Mouse (Mus musculus): ENCODE results near the gene Creb3l4. TPM values are rescaled to one million over a fixed set of nuclear protein-coding genes. Genes with fewer than 3 reads are reported as not detected.

Gene Creb3l4
- polyA plus RNA-seq (2015; fragmentation: Nextera tagmentation; extraction: Ambion mirVana), result 0.57 and 0.98 TPM in 2 replicates

DNA sequence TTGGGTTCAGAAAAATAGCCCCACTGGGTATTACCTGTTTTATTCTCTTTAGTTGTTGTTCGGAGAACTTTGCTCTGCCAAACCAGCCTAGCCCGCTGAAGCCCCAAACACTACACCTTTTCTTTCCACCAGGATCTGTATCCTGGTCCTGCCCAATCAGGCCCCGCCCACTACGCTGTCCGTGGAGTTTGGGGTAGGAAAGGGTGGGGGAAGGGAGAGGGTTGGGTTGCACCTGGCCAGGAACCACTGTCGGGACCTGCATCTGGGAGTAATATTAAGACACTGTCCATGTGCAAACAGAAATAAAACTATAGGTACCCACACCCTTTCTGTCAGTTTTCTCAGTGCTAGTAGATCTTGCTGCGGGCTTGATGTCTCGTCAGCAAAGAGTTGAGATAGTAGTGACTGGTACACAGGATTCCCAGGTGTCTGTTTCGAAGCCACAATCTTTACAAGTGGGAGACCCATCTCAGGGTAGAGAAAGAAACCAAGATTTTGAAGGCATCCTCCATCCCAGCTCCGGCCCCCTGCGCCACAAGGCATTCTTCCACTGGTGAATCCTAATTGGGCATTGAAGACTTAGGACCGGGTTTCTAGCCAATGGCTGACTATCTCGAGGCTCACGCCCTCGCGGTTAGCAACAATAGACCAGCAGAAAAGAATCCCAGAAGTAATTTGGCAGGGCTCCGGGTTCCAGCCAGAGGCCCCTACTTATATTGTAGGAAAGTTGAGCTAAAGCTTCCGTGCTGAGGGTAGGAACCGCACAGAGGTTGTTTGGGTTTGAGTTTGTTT is at the start of gene Creb3l4:
Creb3l4 (minus strand) TSS at position 529 of the 792 bp plus-strand sequence.

DNA sequence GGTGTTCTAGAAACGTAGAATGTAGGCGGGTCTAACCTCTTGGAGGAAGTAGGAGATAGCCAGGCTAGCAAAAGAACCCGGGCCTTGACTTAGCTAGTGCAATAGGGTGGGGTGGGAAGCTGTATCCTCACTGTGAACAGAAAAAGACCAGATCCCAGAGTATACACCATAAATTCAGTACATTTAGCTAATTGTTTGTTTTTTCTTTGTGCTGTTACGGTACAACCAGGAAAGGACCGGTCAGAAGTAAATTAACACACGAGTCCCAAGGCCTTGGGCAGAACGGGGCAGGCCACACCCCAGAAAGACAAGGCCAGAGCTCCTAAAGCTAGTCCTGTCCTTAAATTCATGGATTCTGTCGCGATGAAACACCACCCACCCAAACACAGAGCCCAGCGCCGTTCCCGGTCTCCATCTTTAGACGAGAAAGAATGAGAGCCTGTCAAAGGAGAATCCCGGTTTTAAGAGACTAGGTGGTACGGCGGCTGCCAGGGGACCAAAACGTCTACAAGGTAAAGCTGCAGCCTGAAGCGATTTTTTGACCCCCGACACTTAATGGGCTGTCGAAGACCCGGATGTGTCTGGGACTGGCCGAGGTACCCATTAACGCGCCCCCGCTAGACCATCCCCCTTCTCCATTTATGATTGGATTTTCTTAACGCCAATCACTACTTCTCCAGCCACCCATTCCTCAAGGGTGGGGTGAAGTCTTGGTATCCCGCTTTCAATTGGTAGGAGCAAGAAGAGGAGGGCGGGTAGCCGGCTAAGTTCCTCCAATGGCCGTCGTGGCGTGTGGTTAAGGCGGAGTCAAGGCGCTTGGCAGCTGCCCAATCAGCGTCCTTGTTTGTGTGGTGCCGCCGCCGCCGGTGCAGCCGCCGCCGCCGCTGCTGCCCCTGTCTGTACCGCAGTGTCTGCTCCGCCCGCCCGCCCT is 49.3 kb upstream of the Creb3l4 start, which contains the start of gene Gatad2b:
Gatad2b (plus strand) TSS at position 834 of the 931 bp plus-strand sequence.

DNA sequence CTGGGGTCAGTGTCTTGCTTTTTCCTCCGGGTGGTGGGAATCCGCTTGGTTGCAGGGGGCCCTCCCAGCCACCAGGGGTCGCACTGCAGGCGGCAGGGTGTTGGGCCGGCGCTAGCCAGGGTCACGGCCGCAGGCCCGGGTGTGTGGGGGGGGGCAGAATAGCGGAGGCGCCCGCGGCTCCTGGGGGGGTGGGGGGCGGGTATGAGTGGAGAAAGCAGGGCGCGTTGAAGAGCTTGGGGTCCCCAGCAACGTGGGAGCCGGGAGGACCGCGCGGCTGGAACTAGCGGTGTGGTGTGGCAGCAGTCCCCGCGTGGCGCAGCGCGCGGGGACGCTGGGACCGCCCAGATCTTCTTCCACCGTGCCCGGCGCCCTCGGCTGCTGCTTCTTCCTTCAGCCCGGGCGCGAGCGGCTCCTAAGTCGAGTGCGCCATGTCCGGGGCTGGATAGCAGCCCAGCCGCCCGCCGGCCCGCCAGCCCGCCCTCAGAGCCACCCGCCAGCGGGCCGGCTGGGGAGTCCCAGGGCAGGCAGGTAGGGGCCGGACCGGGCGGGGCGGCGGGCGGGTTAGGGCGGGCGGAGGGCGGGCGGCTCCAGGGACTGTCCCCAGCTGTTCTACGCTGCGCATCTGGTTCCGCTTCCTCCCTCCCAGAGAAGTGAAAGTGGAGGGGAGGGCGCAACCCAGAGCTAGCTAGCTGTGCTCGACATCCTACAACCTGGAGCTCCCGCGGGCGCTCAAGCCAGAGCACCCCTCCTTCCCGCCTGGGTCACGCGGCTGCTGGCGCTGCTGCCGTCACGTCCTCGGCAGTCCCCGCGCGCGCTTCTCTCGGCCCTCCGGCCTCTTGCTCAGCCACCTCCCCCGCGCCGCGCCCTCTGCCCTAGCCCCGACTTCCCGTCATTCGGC is 22.0 kb upstream of the Creb3l4 start, which contains the start of gene Dennd4b:
Dennd4b (plus strand) TSS at position 152 of the 898 bp plus-strand sequence.

DNA sequence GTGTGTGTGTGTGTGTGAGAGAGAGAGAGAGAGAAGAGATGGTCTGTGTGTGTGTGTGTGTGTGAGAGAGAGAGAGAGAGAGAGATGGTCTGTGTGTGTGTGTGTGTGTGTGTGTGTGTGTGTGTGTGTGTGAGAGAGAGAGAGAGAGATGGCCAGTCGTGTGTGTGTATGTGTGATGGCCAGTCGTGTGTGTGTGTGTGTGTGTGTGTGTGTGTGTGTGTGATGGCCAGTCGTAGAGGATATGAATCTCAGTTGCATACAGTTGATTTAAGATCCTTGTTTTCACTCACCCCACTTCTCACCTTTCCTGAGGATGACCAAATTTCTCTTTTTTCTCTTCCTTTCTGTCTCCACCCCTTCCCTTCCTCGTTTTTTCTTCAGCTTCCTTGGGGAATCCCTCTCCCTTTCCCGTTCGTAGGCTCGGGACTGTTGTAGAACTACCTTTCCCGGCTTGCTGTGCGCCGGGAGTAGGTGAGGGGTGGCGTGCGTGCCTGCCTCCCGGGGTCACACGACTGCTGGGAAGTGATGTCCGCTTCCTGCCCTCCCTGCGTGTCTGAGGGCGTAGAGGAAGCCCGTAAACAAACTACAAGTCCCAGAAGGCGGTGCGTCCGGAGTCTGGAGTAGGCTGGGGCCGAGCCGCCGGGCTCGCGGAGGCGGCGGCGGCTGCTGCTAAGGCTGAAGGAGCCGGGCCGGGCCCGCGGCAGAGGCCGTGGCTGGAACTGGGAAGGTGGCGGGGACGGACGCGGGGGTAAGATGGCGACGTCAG is 10.5 kb upstream of the Creb3l4 start, which contains the start of gene Crtc2:
Crtc2 (plus strand) TSS at position 511 of the 766 bp plus-strand sequence.

DNA sequence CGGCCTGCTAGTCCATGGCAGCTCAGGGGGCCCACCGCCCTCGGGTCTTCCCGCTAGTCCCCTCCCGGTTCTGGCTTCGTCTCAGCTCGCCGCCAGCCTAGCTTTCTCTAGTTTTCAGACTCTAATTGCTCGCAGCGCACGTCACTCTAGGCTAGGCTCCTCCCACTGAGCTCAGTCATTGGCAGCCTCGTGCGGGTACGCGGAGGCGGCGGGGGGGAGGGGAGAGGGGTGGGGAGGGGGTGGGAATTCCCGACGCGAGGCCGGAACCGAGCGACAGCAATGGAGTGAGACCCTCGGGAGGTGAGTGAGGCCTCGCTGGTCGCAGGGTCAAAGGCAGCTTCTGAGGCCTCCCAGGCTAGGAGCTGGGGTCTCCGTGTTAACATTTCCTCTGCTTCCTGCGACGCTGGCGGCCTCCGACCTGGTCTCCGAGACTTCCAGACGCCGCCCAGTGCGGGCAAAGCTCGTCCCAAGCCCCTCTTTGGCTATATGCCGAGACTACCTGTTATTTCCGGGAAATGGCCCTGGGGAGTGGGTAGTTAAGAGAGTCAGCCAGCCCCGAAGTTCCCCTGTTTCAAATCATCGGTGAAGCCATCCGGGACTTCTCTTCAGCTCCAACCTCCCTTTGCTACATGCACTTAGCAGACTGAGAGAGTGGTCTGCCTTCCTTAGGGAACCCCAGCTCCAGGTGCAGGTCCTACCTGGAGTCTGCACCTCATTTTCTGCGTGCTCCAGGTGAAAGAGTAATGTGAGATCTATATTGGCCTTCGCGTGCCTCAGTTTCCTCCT is 4.8 kb upstream of the Creb3l4 start, which contains the start of gene Slc39a1:
Slc39a1 (plus strand) TSS at position 213 of the 786 bp plus-strand sequence.

DNA sequence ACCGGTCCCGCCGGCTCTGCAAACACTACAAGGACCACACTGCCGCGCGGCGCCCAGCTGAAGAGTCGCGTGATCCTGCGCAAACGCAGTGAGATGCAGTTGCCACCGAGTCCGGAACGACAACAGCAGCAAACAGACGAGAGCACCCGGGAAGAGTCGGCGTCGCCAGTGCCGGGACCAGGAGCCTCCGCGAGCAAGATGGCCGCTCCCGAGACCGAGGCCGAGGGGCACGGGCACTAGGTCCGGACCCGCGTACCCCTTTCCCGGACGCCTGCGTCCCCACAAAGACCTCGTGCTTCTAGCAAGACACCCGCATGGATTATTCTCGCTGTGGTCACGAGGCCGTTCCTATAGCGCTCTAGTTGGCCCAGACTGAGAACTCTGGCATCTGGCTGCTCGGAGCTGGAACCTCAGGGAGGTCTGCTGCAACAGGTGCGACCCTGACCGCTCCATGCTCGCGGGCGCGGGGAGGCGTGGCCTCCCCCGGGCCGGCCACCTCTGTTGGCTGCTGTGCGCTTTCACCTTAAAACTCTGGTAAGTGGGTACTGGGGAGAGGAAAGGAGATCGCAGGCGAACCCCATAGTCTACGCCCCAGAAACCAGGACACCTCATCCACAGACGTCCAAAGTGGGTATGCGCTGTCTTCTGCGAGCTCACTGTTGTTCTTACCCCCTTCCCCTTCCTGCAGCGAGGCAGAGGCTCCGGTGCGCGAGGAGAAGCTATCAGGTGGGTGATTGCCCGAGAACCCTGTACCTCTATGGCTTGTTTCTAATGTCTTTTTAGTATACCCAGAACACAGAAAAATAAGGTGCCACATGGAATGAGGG is 11.6 kb downstream of the Creb3l4 start, which contains the start of gene Jtb:
Jtb (plus strand) TSS at position 91 of the 827 bp plus-strand sequence.

DNA sequence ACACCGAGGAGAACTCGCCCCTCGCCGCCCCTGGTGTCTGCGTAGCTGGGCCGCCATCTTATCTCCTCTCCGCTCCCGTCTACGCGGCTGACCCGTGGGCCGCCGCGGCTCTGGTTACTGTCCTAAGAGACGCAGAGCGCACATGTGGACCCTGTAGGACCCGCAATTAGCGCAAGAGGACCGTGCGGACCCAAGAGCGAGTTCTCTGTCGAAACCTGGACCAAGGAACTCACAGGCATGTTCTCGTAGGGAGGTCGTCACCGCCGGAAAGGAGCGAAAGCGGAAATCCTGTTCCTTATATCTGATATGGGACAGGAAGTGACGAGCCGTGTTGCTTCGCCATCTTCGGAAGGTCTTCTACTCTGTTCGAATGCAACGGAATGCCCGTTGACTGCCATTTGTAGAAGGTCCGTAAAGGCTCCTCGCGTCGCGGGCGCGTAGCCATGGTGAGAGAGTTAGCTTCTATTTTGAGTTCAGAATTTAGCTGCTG is 29.9 kb downstream of the Creb3l4 start, which contains the start of the genes Rps27 and Rab13:
Rps27 (minus strand) TSS at position 275 of the 490 bp plus-strand sequence.
Rab13 (plus strand) TSS at position 319 of the 490 bp plus-strand sequence.

Other genes with a start within 250 kb of the Creb3l4 start
- 78.6 and 79.3 TPM in 2 replicates for gene Hax1, start 244.7 kb downstream of the Creb3l4 start, polyA plus RNA-seq (2015; fragmentation: Nextera tagmentation; extraction: Ambion mirVana)
- gene 4933434E20Rik, start 191.9 kb downstream of the Creb3l4 start, polyA plus RNA-seq (2015; fragmentation: Nextera tagmentation; extraction: Ambion mirVana), result 74.6 and 88.3 TPM in 2 replicates
- 113 and 124 TPM in 2 replicates for gene Ubap2l, start 190.9 kb downstream of the Creb3l4 start, polyA plus RNA-seq (2015; fragmentation: Nextera tagmentation; extraction: Ambion mirVana)
- gene Tpm3, start 170.9 kb downstream of the Creb3l4 start, polyA plus RNA-seq (2015; fragmentation: Nextera tagmentation; extraction: Ambion mirVana), result 260 and 296 TPM in 2 replicates
- 0.07 and 0.12 TPM in 2 replicates for gene Nup210l, start 139.4 kb downstream of the Creb3l4 start, polyA plus RNA-seq (2015; fragmentation: Nextera tagmentation; extraction: Ambion mirVana)
- 1,413 and 1,608 TPM in 2 replicates for gene Rps27, start 29.9 kb downstream of the Creb3l4 start, polyA plus RNA-seq (2015; fragmentation: Nextera tagmentation; extraction: Ambion mirVana)
- gene Rab13, start 29.8 kb downstream of the Creb3l4 start, polyA plus RNA-seq (2015; fragmentation: Nextera tagmentation; extraction: Ambion mirVana), result 11.2 and 15.3 TPM in 2 replicates
- gene Jtb, start 11.9 kb downstream of the Creb3l4 start, polyA plus RNA-seq (2015; fragmentation: Nextera tagmentation; extraction: Ambion mirVana), result 78.7 and 86.3 TPM in 2 replicates
- 51.2 and 62.4 TPM in 2 replicates for gene Slc39a1, start 4.7 kb upstream of the Creb3l4 start, polyA plus RNA-seq (2015; fragmentation: Nextera tagmentation; extraction: Ambion mirVana)
- gene Crtc2, start 10.7 kb upstream of the Creb3l4 start, polyA plus RNA-seq (2015; fragmentation: Nextera tagmentation; extraction: Ambion mirVana), result 9.1 and 10.9 TPM in 2 replicates
- 3.9 and 5.6 TPM in 2 replicates for gene Dennd4b, start 21.7 kb upstream of the Creb3l4 start, polyA plus RNA-seq (2015; fragmentation: Nextera tagmentation; extraction: Ambion mirVana)
- gene Gatad2b, start 49.7 kb upstream of the Creb3l4 start, polyA plus RNA-seq (2015; fragmentation: Nextera tagmentation; extraction: Ambion mirVana), result 8.6 and 9.0 TPM in 2 replicates
- gene Slc27a3, start 146.4 kb upstream of the Creb3l4 start, polyA plus RNA-seq (2015; fragmentation: Nextera tagmentation; extraction: Ambion mirVana), result 4.1 and 4.3 TPM in 2 replicates
- gene Ints3, start 190.1 kb upstream of the Creb3l4 start, polyA plus RNA-seq (2015; fragmentation: Nextera tagmentation; extraction: Ambion mirVana), result 9.1 and 9.8 TPM in 2 replicates
- 7.9 and 10.6 TPM in 2 replicates for gene Npr1, start 222.4 kb upstream of the Creb3l4 start, polyA plus RNA-seq (2015; fragmentation: Nextera tagmentation; extraction: Ambion mirVana)
- gene Ilf2, start 232.6 kb upstream of the Creb3l4 start, polyA plus RNA-seq (2015; fragmentation: Nextera tagmentation; extraction: Ambion mirVana), result 73.8 and 76.5 TPM in 2 replicates
- 36.4 and 43.7 TPM in 2 replicates for gene Snapin, start 247.5 kb upstream of the Creb3l4 start, polyA plus RNA-seq (2015; fragmentation: Nextera tagmentation; extraction: Ambion mirVana)

All from spleen, postnatal 0 days (tissue).